Mouse (Mus musculus) E14TG2a.4 (cell line): ENCODE results near the gene Trim2.
A peak's percentile ranks its signal among the peaks of the same experiment; 100 is the strongest.

Experiments used
- H3K27me3 ChIP-seq: 2 replicates; pipeline ENCODE4 v1.6.1; 2014; ENCODE audit warnings: low read length, control low read depth; ENCODE audit not compliant: insufficient read depth
- H3K36me3 ChIP-seq: 2 replicates; pipeline ENCODE4 v1.6.1; 2014; ENCODE audit warnings: low read length, control low read depth; ENCODE audit not compliant: insufficient read depth
- H3K4me1 ChIP-seq: replicated peaks from 2 replicates; pipeline ENCODE4 v1.6.1; 2014; ENCODE audit warnings: low read depth, low read length, control low read depth
- H3K4me3 ChIP-seq: replicated peaks from 2 replicates; pipeline ENCODE4 v1.5.1; 2014; ENCODE audit warnings: mild to moderate bottlenecking, low read length
- H3K9me3 ChIP-seq: 2 replicates; pipeline ENCODE4 v1.6.1; 2014; ENCODE audit warnings: low read length, control low read depth
- CTCF ChIP-seq: conservative IDR thresholded peaks from 2 replicates; pipeline ENCODE4 v1.5.1; 2014; ENCODE audit warnings: low read length
- NANOG ChIP-seq: IDR thresholded peaks from 2 replicates; pipeline ENCODE4 v1.6.1; 2014; ENCODE audit warnings: borderline replicate concordance, low read length, mixed read lengths
- POU5F1 ChIP-seq: IDR thresholded peaks from 2 replicates; pipeline ENCODE4 v1.6.1; 2014; ENCODE audit warnings: low read length, borderline replicate concordance

Gene Trim2

DNA sequence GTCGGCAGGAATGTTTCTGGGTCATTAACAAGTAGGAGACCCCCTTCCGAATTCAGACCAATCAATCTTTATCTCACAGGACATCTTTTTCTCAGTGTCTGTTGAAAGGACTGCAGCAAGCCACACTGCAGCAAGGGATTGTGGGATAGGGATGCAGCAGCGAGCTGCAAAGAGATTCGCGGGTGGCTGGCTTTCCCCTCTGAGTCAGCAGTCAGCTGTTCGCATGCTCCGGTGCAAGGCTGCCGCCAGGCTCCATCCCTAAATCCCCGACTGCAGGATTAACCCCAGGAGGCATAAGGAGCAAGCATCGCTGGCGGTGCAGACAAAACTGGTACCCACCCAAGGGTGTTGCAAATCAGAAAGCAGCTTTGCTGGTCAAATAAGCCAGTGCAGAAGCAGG, 85.9 kb downstream of the Trim2 start:
- Histone ChIP-seq H3K4me3 (peak overlapping the region; percentile 74), H3K36me3 (no peaks in the 10 kb centered on the region), H3K9me3 (0 out of 2 replicates have a peak, but pooled peaks cover 5% of the 10 kb centered on the region), H3K27me3 (no peaks in the 10 kb centered on the region), H3K4me1 (peaks cover 59% of the 10 kb centered on the region)
- TF ChIP-seq NANOG (no peak), CTCF (no peak), POU5F1 (no peak)

DNA sequence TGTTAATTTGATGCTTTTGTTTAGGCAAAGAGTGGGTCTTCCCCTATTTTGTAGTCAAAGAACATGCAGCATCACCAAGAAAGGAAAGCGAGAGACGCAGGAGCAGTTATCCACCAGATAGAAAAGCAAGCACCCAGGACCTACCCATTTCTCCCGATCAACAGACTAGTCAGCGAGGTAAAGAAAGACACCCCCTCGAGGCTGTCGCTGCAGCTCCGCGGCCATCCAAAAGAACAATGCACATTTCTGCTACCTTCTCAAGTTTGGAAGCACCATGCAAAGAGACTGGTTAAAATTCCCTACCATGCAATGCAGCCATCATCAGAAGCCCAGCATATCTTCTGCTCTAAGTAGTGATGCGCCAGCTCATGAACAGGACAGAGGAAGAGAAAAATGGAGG, 86.4 kb downstream of the Trim2 start:
- H3K4me3 ChIP-seq: peak overlapping the region; percentile 74
- peaks cover 60% of the 10 kb centered on the region for H3K4me1 ChIP-seq
- H3K9me3 ChIP-seq: 0 out of 2 replicates have a peak, but pooled peaks cover 6% of the 10 kb centered on the region
- no peak for TF ChIP-seq NANOG
- no peak for TF ChIP-seq CTCF
- TF ChIP-seq POU5F1: no peak
- no peaks in the 10 kb centered on the region for H3K27me3 ChIP-seq
- H3K36me3 ChIP-seq: no peaks in the 10 kb centered on the region

DNA sequence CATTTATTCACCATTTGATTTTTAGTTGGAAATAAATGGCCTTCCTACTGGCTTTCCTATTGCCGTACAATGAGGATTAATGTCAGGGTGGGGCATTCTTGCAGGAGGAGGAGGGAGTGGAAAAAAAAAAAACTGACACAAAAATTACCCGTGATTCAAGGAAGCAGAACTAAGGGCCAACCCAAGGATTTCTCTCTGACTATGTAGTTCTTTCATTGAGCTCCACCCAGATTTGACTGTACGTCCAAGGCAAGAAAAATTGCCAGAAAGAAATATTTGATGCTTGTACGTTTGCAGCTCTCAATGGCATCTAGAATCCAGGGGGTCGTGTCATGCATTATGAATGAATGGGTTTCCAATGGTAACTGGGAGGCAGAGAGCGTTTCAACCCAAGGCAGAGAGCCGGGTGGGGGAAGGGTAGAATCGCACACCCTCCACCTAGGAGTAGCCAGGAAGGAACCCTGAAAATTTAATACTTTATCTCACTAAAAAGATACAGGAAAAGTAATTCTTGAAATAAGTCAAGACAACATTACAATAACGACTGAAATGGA, 86.9 kb downstream of the Trim2 start:
- TF ChIP-seq CTCF (no peak), NANOG (no peak), POU5F1 (no peak)
- no peaks in the 10 kb centered on the region for H3K36me3 ChIP-seq
- no peaks in the 10 kb centered on the region for H3K27me3 ChIP-seq
- H3K9me3 ChIP-seq: 0 out of 2 replicates have a peak, but pooled peaks cover 6% of the 10 kb centered on the region
- peaks cover 62% of the 10 kb centered on the region for H3K4me1 ChIP-seq
- H3K4me3 ChIP-seq: peak overlapping the region; percentile 74

DNA sequence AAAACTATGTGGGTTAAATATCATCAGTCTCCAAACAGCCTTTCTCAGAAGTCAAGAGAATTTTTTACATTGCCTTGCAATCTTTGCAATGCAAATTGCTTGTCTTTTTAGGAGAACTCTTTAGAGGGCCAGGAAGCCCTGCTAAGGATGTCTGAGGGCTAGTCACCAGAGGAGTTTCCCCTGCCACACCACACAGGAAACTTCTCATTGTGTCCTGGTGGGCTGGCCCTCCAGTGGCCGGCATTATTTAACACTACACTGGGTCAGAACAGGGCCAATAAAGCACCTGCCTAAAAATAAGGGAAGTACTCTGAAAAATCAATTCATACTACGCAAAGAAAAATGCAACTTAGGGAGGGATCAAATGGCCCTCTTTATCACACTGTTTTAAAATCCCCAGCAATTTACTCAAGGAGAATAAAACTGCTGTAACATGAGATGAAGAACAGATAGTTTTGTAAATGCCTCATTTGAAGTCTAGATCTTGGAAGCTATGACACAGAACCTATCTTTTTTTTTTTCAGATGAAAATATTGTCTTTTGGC, 87.4 kb downstream of the Trim2 start:
- Histone ChIP-seq H3K27me3 (no peaks in the 10 kb centered on the region), H3K9me3 (0 out of 2 replicates have a peak, but pooled peaks cover 6% of the 10 kb centered on the region), H3K36me3 (no peaks in the 10 kb centered on the region), H3K4me1 (peaks cover 65% of the 10 kb centered on the region), H3K4me3 (peak overlapping the region; percentile 74; the same call in 1 of the 2 replicates)
- TF ChIP-seq CTCF: no peak
- TF ChIP-seq POU5F1: no peak
- TF ChIP-seq NANOG: no peak

DNA sequence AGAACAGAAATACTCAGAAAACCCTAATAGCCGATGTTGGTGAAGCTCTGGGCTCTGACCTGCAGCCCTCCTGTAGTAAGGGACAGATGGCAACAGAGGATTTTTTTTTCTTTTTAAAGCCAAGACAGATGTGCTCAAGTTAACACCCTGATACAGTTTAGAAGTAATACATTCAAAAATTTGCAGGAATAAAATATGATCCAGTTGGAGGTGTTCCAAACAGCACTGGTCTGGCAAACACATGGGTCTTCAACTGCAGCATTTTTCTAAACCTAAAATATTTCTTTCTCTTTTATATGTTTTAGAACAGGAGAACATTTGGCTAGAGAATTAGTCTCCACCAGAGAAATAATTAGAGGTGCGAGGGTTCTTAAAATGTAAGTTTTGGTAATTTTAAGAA, 88.2 kb downstream of the Trim2 start:
- H3K9me3 ChIP-seq: 0 out of 2 replicates have a peak, but pooled peaks cover 6% of the 10 kb centered on the region
- H3K27me3 ChIP-seq: no peaks in the 10 kb centered on the region

DNA sequence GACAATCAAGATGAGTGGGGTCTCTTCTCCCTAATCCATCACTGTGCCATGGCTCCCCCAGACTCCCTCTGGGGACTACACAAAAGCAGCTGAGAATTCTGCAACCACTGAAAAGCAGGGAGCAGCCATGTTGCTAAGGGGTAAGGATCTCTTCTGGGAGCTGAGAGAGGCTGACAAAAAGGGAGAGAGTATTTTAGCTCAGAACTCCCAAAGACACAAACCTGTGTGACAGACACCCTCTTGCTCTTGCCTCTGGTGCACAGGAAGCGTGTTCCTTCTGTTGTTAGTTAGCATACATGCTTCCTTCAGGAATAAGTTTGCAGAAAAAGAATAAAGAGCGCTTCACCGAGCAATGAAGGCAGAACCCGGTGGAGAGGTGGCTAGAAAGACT, 88.7 kb downstream of the Trim2 start:
- Histone ChIP-seq H3K9me3 (0 out of 2 replicates have a peak, but pooled peaks cover 6% of the 10 kb centered on the region), H3K27me3 (no peaks in the 10 kb centered on the region), H3K4me1 (peaks cover 65% of the 10 kb centered on the region), H3K36me3 (no peaks in the 10 kb centered on the region), H3K4me3 (no peak overlapping the region)
- no peak for TF ChIP-seq NANOG
- TF ChIP-seq CTCF: no peak
- TF ChIP-seq POU5F1: no peak

More for the DNA sequence above, 88.2 kb downstream of the Trim2 start:
- H3K36me3 ChIP-seq: no peaks in the 10 kb centered on the region
- H3K4me1 ChIP-seq: peaks cover 65% of the 10 kb centered on the region
- no peak overlapping the region for H3K4me3 ChIP-seq
- no peak for TF ChIP-seq CTCF
- no peak for TF ChIP-seq NANOG
- TF ChIP-seq POU5F1: no peak

DNA sequence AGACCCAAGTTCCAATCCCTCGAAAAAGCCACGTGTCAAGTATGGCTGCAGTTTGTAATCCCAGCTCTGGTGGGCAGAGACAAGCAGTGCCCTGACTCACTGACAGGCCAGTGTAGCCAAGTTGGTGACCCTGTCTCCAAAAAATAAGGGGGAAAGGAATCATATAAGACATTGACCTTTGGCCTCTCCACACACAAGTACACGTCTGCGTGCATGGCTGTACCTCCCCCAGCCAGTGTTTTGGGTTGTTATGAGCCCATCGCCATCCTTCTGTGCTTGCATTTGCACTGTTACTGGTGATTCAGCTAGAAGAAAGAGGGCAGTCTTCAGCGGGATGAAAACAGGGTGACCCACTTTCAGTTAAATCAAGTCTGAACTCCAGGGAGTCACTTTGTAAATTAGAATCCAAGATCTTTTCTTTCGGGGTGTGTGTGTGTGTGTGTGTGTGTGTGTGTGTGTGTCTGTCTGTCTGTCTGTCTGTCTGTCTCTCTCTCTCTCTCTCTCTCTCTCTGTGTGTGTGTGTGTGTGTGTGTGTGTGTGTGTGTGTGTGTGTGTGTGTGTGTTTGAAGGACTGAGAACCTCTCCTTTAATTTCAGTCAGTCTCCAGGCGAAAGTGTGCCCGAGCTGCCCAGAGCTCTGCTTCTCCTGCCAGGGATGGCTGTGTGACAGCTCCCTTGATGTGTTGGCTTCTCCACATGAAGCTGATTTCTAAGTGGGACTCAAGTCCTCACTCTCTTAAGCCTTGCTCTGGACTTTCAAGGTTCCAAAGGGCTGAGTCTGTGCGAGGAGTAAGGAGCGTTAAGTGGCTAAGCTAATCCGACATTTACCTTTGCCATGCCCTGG, 89.3 kb downstream of the Trim2 start:
- H3K9me3 ChIP-seq: 0 out of 2 replicates have a peak, but pooled peaks cover 6% of the 10 kb centered on the region
- no peaks in the 10 kb centered on the region for H3K27me3 ChIP-seq
- no peaks in the 10 kb centered on the region for H3K36me3 ChIP-seq
- TF ChIP-seq NANOG: no peak
- TF ChIP-seq CTCF: no peak
- no peak for TF ChIP-seq POU5F1
- peaks cover 69% of the 10 kb centered on the region for H3K4me1 ChIP-seq
- H3K4me3 ChIP-seq: no peak overlapping the region

DNA sequence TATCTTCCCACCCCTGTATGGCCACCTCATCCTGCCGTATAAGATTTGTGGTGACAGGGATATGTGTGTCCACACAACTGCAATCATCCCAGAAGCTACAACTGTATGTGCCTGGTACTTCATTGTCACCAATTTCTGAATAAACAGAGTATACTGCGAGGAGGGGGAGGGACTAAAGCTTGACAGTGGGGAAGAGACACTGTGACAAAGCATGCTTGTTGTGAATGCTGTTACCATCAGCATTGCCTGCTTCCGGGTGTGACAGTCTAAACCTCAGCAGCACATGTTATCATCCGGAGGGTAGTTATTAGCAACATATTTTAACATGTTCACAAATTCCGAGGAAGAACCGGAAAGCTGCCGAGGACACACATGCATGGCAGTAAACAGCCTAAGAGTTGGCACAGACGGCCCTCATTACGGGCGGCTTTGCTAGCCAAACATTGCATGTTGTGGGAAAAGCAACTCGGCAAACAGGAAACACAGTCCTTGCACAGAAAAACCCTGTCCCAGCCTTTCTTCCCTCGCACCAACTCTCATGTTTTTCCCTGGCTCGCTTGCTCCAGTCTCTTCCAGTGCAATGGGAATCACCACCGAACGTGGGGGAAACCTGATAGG, 90.8 kb downstream of the Trim2 start:
- no peak overlapping the region for H3K4me3 ChIP-seq
- no peak for TF ChIP-seq NANOG
- 0 out of 2 replicates have a peak, but pooled peaks cover 6% of the 10 kb centered on the region for H3K9me3 ChIP-seq
- H3K36me3 ChIP-seq: no peaks in the 10 kb centered on the region
- H3K27me3 ChIP-seq: no peaks in the 10 kb centered on the region
- H3K4me1 ChIP-seq: peaks cover 67% of the 10 kb centered on the region
